Mouse (Mus musculus) erythroid progenitor cell, adult 5-6 weeks (primary cell): ENCODE results near the gene Coch. TPM values are rescaled to one million over a fixed set of nuclear protein-coding genes. Genes with fewer than 3 reads are reported as not detected.
"Not testable (repeated sequence)": the region's sequence is repeated elsewhere in the genome, so short reads cannot be mapped to it uniquely, and the experiment has no call there.

Experiments used
- ATAC-seq: replicated peaks from 2 replicates; pipeline ENCODE4 v1.8.0; 2016; ENCODE audit warnings: moderate number of reproducible peaks, mild to moderate bottlenecking, moderate TSS enrichment, inconsistent platforms; ENCODE audit not compliant: poor library complexity, low FRiP score, severe bottlenecking
- total RNA-seq, 2 experiments: library from RNA; stranded (forward) in 1 of 2; stranded (reverse) in 1 of 2; fragments of 150-400 nt in 1 of 2; fragments of 186-747, 209-891 nt in 1 of 2; gene quantifications; 2 replicates each; pipeline versions ENCODE4 v1.2.3 to v1.2.4; 2015 to 2017; ENCODE audit warnings: low replicate concordance in 2 of 2

Coch gene
- total RNA-seq, 2 experiments from 2014 or later: not detected

DNA sequence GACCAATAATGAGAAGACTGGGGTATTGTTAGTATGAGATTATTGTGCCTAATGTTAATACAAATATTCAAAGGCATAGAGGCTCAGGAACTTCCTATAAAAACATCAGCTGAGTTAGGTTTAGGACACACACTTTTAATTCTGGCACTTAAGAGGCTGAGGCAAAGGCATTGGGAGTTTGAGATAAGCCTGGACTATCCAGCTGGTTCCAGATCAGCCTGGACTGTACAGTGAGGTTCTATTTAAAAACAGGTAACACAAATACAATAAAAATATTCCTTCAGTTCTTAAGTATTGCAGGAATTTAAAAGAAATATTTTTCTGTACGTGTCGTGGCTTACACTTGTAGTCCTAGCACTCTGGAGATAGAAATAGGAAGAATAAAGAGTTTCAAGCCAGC, 43.1 kb downstream of the Coch start:
- ATAC-seq: no peak

- no peak for ATAC-seq
Measured at GRCm38 (mm10) chr12:51636689-51637470, 43.7 kb downstream of the Coch start.

DNA sequence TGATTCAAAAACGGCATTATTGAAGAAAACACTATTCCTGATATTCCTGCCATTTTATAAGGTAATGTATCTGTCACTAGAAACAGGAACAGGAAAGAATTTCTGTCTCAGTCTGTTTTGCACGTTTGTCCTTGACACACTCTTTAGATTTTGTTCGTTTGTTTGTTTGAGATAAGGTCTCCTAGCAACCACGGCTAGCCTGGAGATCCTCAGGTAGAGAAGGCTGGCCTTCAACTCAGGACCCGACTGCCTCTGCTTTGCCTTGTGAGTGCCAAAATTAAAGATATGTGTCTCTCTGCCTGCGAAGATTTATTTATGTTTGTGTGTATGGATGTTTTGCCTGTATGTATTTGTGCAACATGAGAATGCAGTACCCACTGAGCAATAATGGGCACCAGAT, 48.7 kb downstream of the Coch start:
- ATAC-seq: 0 out of 2 replicates have a peak, but pooled peaks have one; percentile 30

DNA sequence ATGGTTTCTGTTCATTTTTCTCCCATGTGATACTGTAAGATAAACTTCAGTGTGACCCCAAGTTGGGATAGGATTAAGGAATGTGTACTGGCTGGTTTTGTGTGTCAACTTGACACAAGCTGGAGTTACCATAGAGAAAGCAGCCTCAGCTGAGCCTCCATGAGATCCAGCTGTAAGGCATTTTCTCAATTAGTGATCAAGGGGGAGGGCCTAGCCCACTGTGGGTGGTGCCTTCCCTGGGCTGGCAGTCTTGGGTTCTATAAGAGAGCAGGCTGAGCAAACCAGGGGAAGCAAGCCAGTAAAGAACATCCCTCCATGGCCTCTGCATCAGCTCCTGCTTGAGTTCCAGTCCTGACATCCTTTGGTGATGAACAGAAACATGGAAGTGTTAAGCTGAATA, 56.3 kb downstream of the Coch start:
- not testable (repeated sequence) for ATAC-seq

Other genes starting within 250 kb of the Coch start
- gene G2e3, start 245.3 kb upstream of the Coch start, total RNA-seq (2015; ENCODE audit: low replicate concordance): 38.9 and 68.3 TPM in 2 replicates
- 102 and 109 TPM in 2 replicates for gene G2e3, start 245.3 kb upstream of the Coch start, total RNA-seq (2017; ENCODE audit: low replicate concordance)
- 40.0 and 51.6 TPM in 2 replicates for gene Scfd1, start 215.8 kb upstream of the Coch start, total RNA-seq (2015; ENCODE audit: low replicate concordance)
- 47.7 and 66.1 TPM in 2 replicates for gene Scfd1, start 215.8 kb upstream of the Coch start, total RNA-seq (2017; ENCODE audit: low replicate concordance)
- 2.5 and 13.7 TPM in 2 replicates for gene Ap4s1, start 97.7 kb downstream of the Coch start, total RNA-seq (2015; ENCODE audit: low replicate concordance)
- gene Ap4s1, start 97.7 kb downstream of the Coch start, total RNA-seq (2017; ENCODE audit: low replicate concordance): 4.4 and 29.4 TPM in 2 replicates
- 48.3 and 55.8 TPM in 2 replicates for gene Strn3, start 98.6 kb downstream of the Coch start, total RNA-seq (2015; ENCODE audit: low replicate concordance)
- gene Strn3, start 98.6 kb downstream of the Coch start, total RNA-seq (2017; ENCODE audit: low replicate concordance): 60.2 and 84.8 TPM in 2 replicates
- gene Hectd1, start 236.2 kb downstream of the Coch start, total RNA-seq (2015; ENCODE audit: low replicate concordance): 83.3 and 96.0 TPM in 2 replicates
- gene Hectd1, start 236.2 kb downstream of the Coch start, total RNA-seq (2017; ENCODE audit: low replicate concordance): 139 and 142 TPM in 2 replicates